Mouse (Mus musculus) CH12.LX (cell line): ENCODE measurements around the gene Sectm1b. TPM values are rescaled to one million over a fixed set of nuclear protein-coding genes. Genes with fewer than 3 reads are reported as not detected.
A peak's percentile ranks its signal among the peaks of the same experiment; 100 is the strongest.

Experiments
- DNase-seq: peaks from one replicate; pipeline ENCODE4 v3.0.0-alpha.2; 2013; ENCODE audit errors: extremely low read depth
- H3K27ac ChIP-seq: 2 replicates; pipeline ENCODE4 v1.5.1; 2012; ENCODE audit warnings: low read depth, mild to moderate bottlenecking, control low read depth, moderate library complexity; ENCODE audit not compliant: insufficient read depth
- H3K27me3 ChIP-seq: replicated peaks from 2 replicates; pipeline ENCODE3; 2012; ENCODE audit warnings: inconsistent platforms
- H3K36me3 ChIP-seq, 2 experiments: replicated peaks in 1 of 2; 2 replicates each; pipeline versions ENCODE3 to v1.6.1; 2012; ENCODE audit warnings: inconsistent platforms in 1 of 2, low read length in 1 of 2, mild to moderate bottlenecking in 1 of 2, mixed read lengths in 1 of 2, moderate library complexity in 1 of 2; ENCODE audit not compliant: control insufficient read depth in 1 of 2, insufficient read depth in 1 of 2
- H3K4me1 ChIP-seq, 2 experiments: 2 replicates each; pipeline ENCODE4 v1.6.1; 2012; ENCODE audit warnings: inconsistent platforms in 1 of 2, moderate library complexity in 1 of 2; ENCODE audit not compliant: insufficient read depth in 2 of 2, control insufficient read depth in 1 of 2
- H3K4me2 ChIP-seq: 2 replicates; pipeline ENCODE4 v1.6.1; 2012; ENCODE audit warnings: low read depth, mild to moderate bottlenecking, control low read depth; ENCODE audit not compliant: poor library complexity, insufficient read depth, severe bottlenecking
- H3K4me3 ChIP-seq, 3 experiments: fragments of 150-350 bp in 1 of 3; sonication (generic) in 1 of 3; replicated peaks in 1 of 3; 2 replicates each; pipeline versions ENCODE3 to v1.5.1; 2011 to 2012; ENCODE audit warnings: low read depth in 2 of 3, low read length in 2 of 3, mild to moderate bottlenecking in 2 of 3, moderate library complexity in 2 of 3, control low read depth in 1 of 3, improper control_type of control experiment in 1 of 3, inconsistent platforms in 1 of 3, mixed read lengths in 1 of 3; ENCODE audit not compliant: poor library complexity in 1 of 3
- H3K79me2 ChIP-seq: replicated peaks from 2 replicates; pipeline ENCODE4 v1.6.1; 2012; ENCODE audit warnings: mild to moderate bottlenecking, moderate library complexity; ENCODE audit not compliant: control insufficient read depth, poor library complexity, insufficient read depth, severe bottlenecking; ENCODE audit errors: extremely low read depth
- H3K9ac ChIP-seq: 2 replicates; pipeline ENCODE4 v1.6.1; 2012; ENCODE audit warnings: low read depth, mild to moderate bottlenecking, control low read depth, moderate library complexity; ENCODE audit not compliant: insufficient read depth
- H3K9me3 ChIP-seq: replicated peaks from 2 replicates; pipeline ENCODE3; 2012; ENCODE audit warnings: low read length, inconsistent platforms, mixed read lengths
- BHLHE40 ChIP-seq: IDR thresholded peaks from 2 replicates; pipeline ENCODE4 v1.6.1; 2011; ENCODE audit warnings: mild to moderate bottlenecking, low read depth, low read length, improper control_type of control experiment
- CHD1 ChIP-seq: IDR thresholded peaks from 2 replicates; pipeline ENCODE4 v1.6.1; 2012; ENCODE audit warnings: low read depth, low read length, improper control_type of control experiment, inconsistent platforms
- CHD2 ChIP-seq: IDR thresholded peaks from 2 replicates; pipeline ENCODE4 v1.6.1; 2011; ENCODE audit warnings: low read length, improper control_type of control experiment
- CTCF ChIP-seq, 2 experiments: IDR thresholded peaks in 1 of 2; conservative IDR thresholded peaks in 1 of 2; 2 replicates each; pipeline ENCODE4 v1.5.1; 2011 to 2012; ENCODE audit warnings: low read depth in 2 of 2, low read length in 2 of 2, improper control_type of control experiment in 1 of 2, inconsistent platforms in 1 of 2, mild to moderate bottlenecking in 1 of 2, moderate library complexity in 1 of 2
- E2F4 ChIP-seq: IDR thresholded peaks from 2 replicates; pipeline ENCODE4 v1.6.1; 2011; ENCODE audit warnings: low read depth, low read length, improper control_type of control experiment; ENCODE audit not compliant: insufficient replicate concordance
- ELF1 ChIP-seq: IDR thresholded peaks from 2 replicates; pipeline ENCODE4 v1.6.1; 2014; ENCODE audit warnings: low read depth, mild to moderate bottlenecking, inconsistent platforms, low read length, improper control_type of control experiment
- EP300 ChIP-seq: IDR thresholded peaks from 2 replicates; pipeline ENCODE4 v1.6.1; 2011; ENCODE audit warnings: low read length, improper control_type of control experiment
- ETS1 ChIP-seq: conservative IDR thresholded peaks from 2 replicates; pipeline ENCODE4 v1.6.1; 2012; ENCODE audit warnings: low read depth, mild to moderate bottlenecking, inconsistent platforms, low read length, improper control_type of control experiment, moderate library complexity
- GABPA ChIP-seq: IDR thresholded peaks from 2 replicates; pipeline ENCODE4 v1.6.1; 2012; ENCODE audit warnings: low read depth, low read length, improper control_type of control experiment, inconsistent platforms; ENCODE audit not compliant: insufficient replicate concordance
- HCFC1 ChIP-seq: IDR thresholded peaks from 2 replicates; pipeline ENCODE4 v1.6.1; 2012; ENCODE audit warnings: low read depth, mild to moderate bottlenecking, inconsistent platforms, low read length, improper control_type of control experiment
- IRF4 ChIP-seq: IDR thresholded peaks from 2 replicates; pipeline ENCODE4 v1.6.1; 2014; ENCODE audit warnings: low read depth, mild to moderate bottlenecking, inconsistent platforms, low read length, improper control_type of control experiment
- JUN ChIP-seq: IDR thresholded peaks from 2 replicates; pipeline ENCODE4 v1.6.1; 2011; ENCODE audit warnings: low read depth, mild to moderate bottlenecking, low read length, improper control_type of control experiment, moderate library complexity; ENCODE audit not compliant: insufficient read depth
- JUND ChIP-seq: conservative IDR thresholded peaks from 2 replicates; pipeline ENCODE4 v1.6.1; 2011; ENCODE audit warnings: low read depth, low read length, improper control_type of control experiment
- KAT2A ChIP-seq: IDR thresholded peaks from 2 replicates; pipeline ENCODE4 v1.6.1; 2012; ENCODE audit warnings: low read length, improper control_type of control experiment, inconsistent platforms; ENCODE audit not compliant: insufficient replicate concordance
- MAFK ChIP-seq: IDR thresholded peaks from 2 replicates; pipeline ENCODE4 v1.6.1; 2011; ENCODE audit warnings: low read length, improper control_type of control experiment; ENCODE audit not compliant: insufficient replicate concordance
- MAX ChIP-seq: IDR thresholded peaks from 2 replicates; pipeline ENCODE4 v1.6.1; 2011; ENCODE audit warnings: low read length, improper control_type of control experiment
- MAZ ChIP-seq: IDR thresholded peaks from 2 replicates; pipeline ENCODE4 v1.6.1; 2012; ENCODE audit warnings: low read depth, mild to moderate bottlenecking, inconsistent platforms, low read length, improper control_type of control experiment, moderate library complexity
- MEF2A ChIP-seq: IDR thresholded peaks from 2 replicates; pipeline ENCODE4 v1.6.1; 2014; ENCODE audit warnings: low read depth, mild to moderate bottlenecking, inconsistent platforms, low read length, improper control_type of control experiment, borderline replicate concordance
- MXI1 ChIP-seq: IDR thresholded peaks from 2 replicates; pipeline ENCODE4 v1.6.1; 2011; ENCODE audit warnings: mild to moderate bottlenecking, low read depth, low read length, improper control_type of control experiment
- MYC ChIP-seq: IDR thresholded peaks from 2 replicates; pipeline ENCODE4 v1.6.1; 2011; ENCODE audit warnings: low read depth, mild to moderate bottlenecking, improper control_type of control experiment, low read length
- NELFE ChIP-seq: IDR thresholded peaks from 2 replicates; pipeline ENCODE4 v1.6.1; 2011; ENCODE audit warnings: low read depth, low read length, improper control_type of control experiment
- NRF1 ChIP-seq: IDR thresholded peaks from 2 replicates; pipeline ENCODE4 v1.6.1; 2014; ENCODE audit warnings: low read depth, mild to moderate bottlenecking, inconsistent platforms, low read length, improper control_type of control experiment, moderate library complexity
- PAX5 ChIP-seq: IDR thresholded peaks from 2 replicates; pipeline ENCODE4 v1.6.1; 2012; ENCODE audit warnings: low read length, inconsistent platforms, mixed read lengths
- POLR2A ChIP-seq: IDR thresholded peaks from 2 replicates; pipeline ENCODE4 v1.6.1; 2011; ENCODE audit warnings: low read depth, mild to moderate bottlenecking, improper control_type of control experiment, low read length
- POLR2AphosphoS2 ChIP-seq: IDR thresholded peaks from 2 replicates; pipeline ENCODE4 v1.6.1; 2011; ENCODE audit warnings: low read depth, low read length, improper control_type of control experiment
- RAD21 ChIP-seq: IDR thresholded peaks from 2 replicates; pipeline ENCODE4 v1.6.1; 2011; ENCODE audit warnings: low read depth, mild to moderate bottlenecking, low read length, improper control_type of control experiment, moderate library complexity
- RCOR1 ChIP-seq: conservative IDR thresholded peaks from 2 replicates; pipeline ENCODE4 v1.6.1; 2012; ENCODE audit warnings: low read depth, mild to moderate bottlenecking, inconsistent platforms, low read length, improper control_type of control experiment
- SIN3A ChIP-seq: IDR thresholded peaks from 2 replicates; pipeline ENCODE4 v1.6.1; 2012; ENCODE audit warnings: low read length, improper control_type of control experiment, inconsistent platforms
- SMC3 ChIP-seq: IDR thresholded peaks from 2 replicates; pipeline ENCODE4 v1.6.1; 2011; ENCODE audit warnings: low read depth, low read length, improper control_type of control experiment
- TBP ChIP-seq: conservative IDR thresholded peaks from 2 replicates; pipeline ENCODE4 v1.6.1; 2011; ENCODE audit warnings: low read depth, low read length, improper control_type of control experiment
- TCF12 ChIP-seq: IDR thresholded peaks from 2 replicates; pipeline ENCODE4 v1.6.1; 2014; ENCODE audit warnings: low read depth, mild to moderate bottlenecking, inconsistent platforms, low read length, improper control_type of control experiment
- UBTF ChIP-seq: IDR thresholded peaks from 2 replicates; pipeline ENCODE4 v1.6.1; 2012; ENCODE audit warnings: low read depth, mild to moderate bottlenecking, inconsistent platforms, low read length, improper control_type of control experiment, moderate library complexity
- USF1 ChIP-seq: IDR thresholded peaks from 2 replicates; pipeline ENCODE4 v1.6.1; 2014; ENCODE audit warnings: low read depth, mild to moderate bottlenecking, inconsistent platforms, low read length, improper control_type of control experiment
- USF2 ChIP-seq: conservative IDR thresholded peaks from 2 replicates; pipeline ENCODE4 v1.6.1; 2011; ENCODE audit warnings: low read depth, low read length, improper control_type of control experiment
- ZC3H11A ChIP-seq: IDR thresholded peaks from 2 replicates; pipeline ENCODE4 v1.6.1; 2012; ENCODE audit warnings: low read depth, mild to moderate bottlenecking, inconsistent platforms, low read length, improper control_type of control experiment
- ZKSCAN1 ChIP-seq: IDR thresholded peaks from 2 replicates; pipeline ENCODE4 v1.6.1; 2012; ENCODE audit warnings: low read depth, inconsistent platforms, low read length, improper control_type of control experiment, borderline replicate concordance
- ZMIZ1 ChIP-seq: IDR thresholded peaks from 2 replicates; pipeline ENCODE4 v1.6.1; 2012; ENCODE audit warnings: low read depth, mild to moderate bottlenecking, inconsistent platforms, low read length, improper control_type of control experiment
- ZNF384 ChIP-seq: IDR thresholded peaks from 2 replicates; pipeline ENCODE4 v1.6.1; 2012; ENCODE audit warnings: low read depth, low read length, improper control_type of control experiment, inconsistent platforms
- dilution Hi-C: fragments of 300-500 bp; cut with MboI; formaldehyde crosslinking; loops from 2 replicates; pipeline ENCODE4 v1.14.3; 2020; ENCODE audit warnings: low sequenced_read_pairs; ENCODE audit not compliant: extremely low pct_unique_long_range_greater_than_20kb, extremely low pct_ligation_motif_present
- in situ Hi-C: fragments of 300-500 bp; cut with MboI; formaldehyde crosslinking; loops from 3 replicates; pipeline ENCODE4 v1.14.3; 2019; ENCODE audit warnings: low sequenced_read_pairs, low pct_ligation_motif_present, low pct_unique_long_range_greater_than_20kb, mixed read lengths
- polyA plus RNA-seq: library from polyadenylated mRNA; unstranded; fragments of >175 nt; gene quantifications from 2 replicates; pipeline ENCODE4 v1.2.1, GENCODE M21; 2012; ENCODE audit warnings: low read depth; ENCODE audit not compliant: insufficient read length
- total RNA-seq, 2 experiments: library from RNA; depleted of rRNA; stranded (reverse); fragments of 300-350 nt in 1 of 2; fragments of >200 nt in 1 of 2; gene quantifications; 2 replicates each; pipeline ENCODE4 v1.2.3; 2012 to 2014

The Sectm1b gene
- total and polyA plus RNA-seq, 3 experiments, result not detected

DNA sequence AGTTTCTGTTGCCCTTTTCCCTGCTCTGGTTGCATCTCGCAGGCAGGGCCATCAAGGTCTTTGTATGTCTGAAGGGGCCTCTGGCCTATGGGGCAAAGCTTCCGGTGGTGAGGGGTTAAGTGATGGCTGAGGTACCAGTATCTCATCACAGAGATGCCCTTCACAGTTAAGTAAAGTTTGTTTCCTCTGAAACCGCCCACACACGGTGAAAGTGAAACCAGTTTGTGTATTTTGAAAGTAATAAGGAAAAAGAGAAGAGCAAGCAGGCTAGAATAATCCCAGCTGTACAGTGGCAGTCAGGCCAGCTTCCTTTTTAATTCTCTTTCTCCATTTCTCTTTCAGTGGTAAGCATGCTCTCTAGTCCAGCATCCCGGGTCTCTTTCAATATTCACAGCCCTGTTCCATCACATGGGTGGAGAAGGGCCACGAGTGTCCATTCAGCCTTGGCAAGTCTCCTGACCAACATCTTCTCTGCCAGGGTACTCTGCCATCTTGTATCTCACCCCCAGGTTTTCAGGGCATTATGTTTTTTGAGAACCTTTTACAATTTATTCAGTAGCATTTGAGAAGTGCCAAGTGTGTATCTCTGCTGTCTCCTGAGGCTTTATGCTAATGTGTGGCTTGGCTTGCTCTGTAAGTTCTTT, 19.6 kb upstream of the Sectm1b start:
- Histone ChIP-seq H3K79me2 (no peaks in the 10 kb centered on the region), H3K27me3 (no peaks in the 10 kb centered on the region), H3K27ac (no peak overlapping the region), H3K36me3 (no peaks in the 10 kb centered on the region), H3K4me1 (peaks cover 6 to 32% of the 10 kb centered on the region in 2 experiments), H3K9me3 (no peaks in the 10 kb centered on the region), H3K9ac (peak overlapping the region; percentile 6; the same call in 1 of the 2 replicates), H3K4me3 (peak overlapping the region; percentile 2 to 29 (median 4)), H3K4me2 (peak overlapping the region; percentile 80)
- DNase-seq, result peak; percentile 82
- dilution Hi-C loops (no loop called here), in situ Hi-C loops (loop anchor here (5.0 kb wide), 1 partner anchor 39 kb away; no protein-coding TSS in a partner anchor)
- TF ChIP-seq CHD1, result no peak
- peak; percentile 61 for TF ChIP-seq JUND
- no peak for TF ChIP-seq MAZ
- TF ChIP-seq TBP, result no peak
- no peak for TF ChIP-seq NRF1
- no peak for TF ChIP-seq POLR2A
- 0 out of 2 replicates have a peak, but pooled peaks have one; percentile 20 for TF ChIP-seq HCFC1
- TF ChIP-seq CTCF (conservative IDR thresholded peaks at IDR 0.05 in 1 of 2, IDR thresholded peaks at IDR 0.05 in 1 of 2; ENCODE audit: low read depth in 2 of 2, low read length in 2 of 2), result no peak
- TF ChIP-seq JUN, result no peak
- TF ChIP-seq ZNF384, result no peak
- TF ChIP-seq GABPA, result no peak
- no peak for TF ChIP-seq ZKSCAN1
- no peak for TF ChIP-seq USF2
- TF ChIP-seq ZMIZ1, result no peak
- TF ChIP-seq CHD2, result peak; percentile 59
- TF ChIP-seq SMC3, result no peak; the same call in 1 of the 2 replicates
- no peak for TF ChIP-seq NELFE
- 0 out of 2 replicates have a peak, but pooled peaks have one; percentile 4 for TF ChIP-seq KAT2A
- no peak for TF ChIP-seq POLR2AphosphoS2
- no peak for TF ChIP-seq MXI1
- TF ChIP-seq MAFK, result peak; percentile 72
- peak; percentile 60; the same call in 1 of the 2 replicates for TF ChIP-seq MAX
- TF ChIP-seq E2F4, result no peak
- TF ChIP-seq TCF12, result peak; percentile 63; the same call in 1 of the 2 replicates
- TF ChIP-seq RCOR1, result peak; percentile 88
- TF ChIP-seq ELF1, result peak; percentile 56
- TF ChIP-seq MYC, result no peak; the same call in 1 of the 2 replicates
- TF ChIP-seq PAX5, result no peak
- no peak for TF ChIP-seq USF1
- TF ChIP-seq RAD21, result no peak; the same call in 1 of the 2 replicates
- peak; percentile 93 for TF ChIP-seq IRF4
- peak; percentile 73 for TF ChIP-seq MEF2A
- TF ChIP-seq EP300, result peak; percentile 85
- peak; percentile 37; the same call in 1 of the 2 replicates for TF ChIP-seq SIN3A
- no peak for TF ChIP-seq UBTF
- TF ChIP-seq ZC3H11A, result no peak
- peak; percentile 84 for TF ChIP-seq ETS1
- peak; percentile 70 for TF ChIP-seq BHLHE40
